ENCODE assay signal across 8 mouse cellular contexts in the genomic region with DNA sequence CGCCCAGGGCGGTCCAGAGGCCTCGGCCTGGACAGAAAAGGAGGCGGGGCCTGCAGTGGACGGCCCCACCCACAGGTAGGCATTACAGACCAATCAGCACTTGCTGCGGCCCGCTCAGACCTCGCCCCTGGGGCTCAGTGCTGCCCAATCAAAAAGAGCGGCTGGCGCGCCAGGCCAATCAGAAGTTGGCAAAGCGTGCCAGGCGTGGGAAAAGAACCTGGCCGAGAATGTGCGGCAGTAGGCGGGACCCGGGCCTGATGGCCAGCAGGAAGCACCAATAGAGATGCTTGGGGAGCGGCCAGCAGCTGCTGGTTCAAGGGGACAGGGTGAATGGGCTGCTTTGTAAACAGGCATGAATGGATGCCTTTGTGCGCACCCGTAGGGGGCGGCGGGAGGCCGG. TPM values are rescaled to one million over a fixed set of nuclear protein-coding genes. Genes with fewer than 3 reads are reported as not detected.
DNase-seq lines count a peak whose midpoint lies in the region; ATAC-seq and TF ChIP-seq lines count a peak whose summit lies in the region.

A gene (minus strand): TSS at position 41 of the 400 bp plus-strand sequence.

- WGBS in thymus, adult 2 months: 8% methylated on average over 23 of the region's 23 CpGs
- WGBS in forebrain, embryonic 10.5 days: under 1% methylated on average over 23 of the region's 23 CpGs
- 2% methylated on average over 23 of the region's 23 CpGs for WGBS in heart, embryonic 13.5 days
- WGBS in kidney, embryonic 16.5 days: 0% methylated on average over 23 of the region's 23 CpGs
- WGBS in limb, embryonic 14.5 days: 2% methylated on average over 20 of the region's 23 CpGs
- 0% methylated on average over 21 of the region's 23 CpGs for WGBS in midbrain, embryonic 15.5 days
- WGBS in stomach, embryonic 14.5 days: 2% methylated on average over 23 of the region's 23 CpGs

- H3K27ac ChIP-seq in thymus, adult 2 months (ENCODE audit: control insufficient read depth, insufficient read depth, low read length): no peak within 1 kb of the TSS
- H3K27ac ChIP-seq in forebrain, embryonic 10.5 days: peak within 1 kb of the TSS; percentile 74
- no peak within 1 kb of the TSS for H3K27ac ChIP-seq in heart, embryonic 13.5 days (replicated peaks)
- H3K27ac ChIP-seq in kidney, embryonic 16.5 days (ENCODE audit: low read length): no peak within 1 kb of the TSS
- no peak within 1 kb of the TSS for H3K27ac ChIP-seq in limb, embryonic 14.5 days (replicated peaks; ENCODE audit: low read depth, low read length)
- H3K27ac ChIP-seq in midbrain, embryonic 15.5 days: no peak within 1 kb of the TSS
- H3K27ac ChIP-seq in stomach, embryonic 14.5 days (ENCODE audit: low read length): peak within 1 kb of the TSS; percentile 12; the same call in 1 of the 2 replicates

- TF ChIP-seq POLR2A in thymus, adult 2 months (IDR thresholded peaks at IDR 0.05; ENCODE audit: control insufficient read depth, extremely low read depth, insufficient read depth, low read length, poor library complexity): no peak
- TF ChIP-seq POLR2A in limb, embryonic 14.5 days (IDR thresholded peaks at IDR 0.05; ENCODE audit: borderline replicate concordance, extremely low read depth, insufficient read depth, insufficient read length): no peak

- peak; percentile 7 for DNase-seq in thymus, adult 2 months
- no peak for DNase-seq in thymus, postnatal 0 days (ENCODE audit: low spot score)
- peak; percentile 93 for DNase-seq in forebrain, embryonic 10.5 days (ENCODE audit: extremely low spot score, low spot score)
- peak; percentile 82 for DNase-seq in limb, embryonic 14.5 days (ENCODE audit: low spot score)

- peak within 1 kb of the TSS; percentile 69 for H3K4me2 ChIP-seq in heart, embryonic 13.5 days
- H3K4me2 ChIP-seq in kidney, embryonic 16.5 days (replicated peaks; ENCODE audit: low read depth, low read length): peak within 1 kb of the TSS; percentile 58
- peak within 1 kb of the TSS; percentile 28; the same call in 1 of the 2 replicates for H3K4me2 ChIP-seq in limb, embryonic 14.5 days (replicated peaks; ENCODE audit: low read depth, low read length, severe bottlenecking)
- peak within 1 kb of the TSS; percentile 70 for H3K4me2 ChIP-seq in midbrain, embryonic 15.5 days
- H3K4me2 ChIP-seq in stomach, embryonic 14.5 days (replicated peaks; ENCODE audit: low read depth, low read length): peak within 1 kb of the TSS; percentile 19

- ATAC-seq in heart, embryonic 13.5 days (ENCODE audit: extremely low read depth, insufficient number of reproducible peaks, low FRiP score, low TSS enrichment): peak; percentile 78; the same call in 1 of the 2 replicates
- ATAC-seq in kidney, embryonic 16.5 days (ENCODE audit: low FRiP score, low TSS enrichment): peak; percentile 97
- peak; percentile 87 for ATAC-seq in limb, embryonic 14.5 days (ENCODE audit: low FRiP score, low read depth)
- ATAC-seq in midbrain, embryonic 15.5 days (replicated peaks): peak; percentile 97
- peak; percentile 94 for ATAC-seq in stomach, embryonic 14.5 days (ENCODE audit: insufficient number of reproducible peaks, insufficient read depth, low FRiP score, low read depth)

- H3K4me3 ChIP-seq in thymus, adult 2 months (ENCODE audit: control insufficient read depth, insufficient read depth, low read length): no peak within 1 kb of the TSS
- H3K4me3 ChIP-seq in forebrain, embryonic 10.5 days: peak within 1 kb of the TSS; percentile 48
- H3K4me3 ChIP-seq in heart, embryonic 13.5 days: peak within 1 kb of the TSS; percentile 43
- H3K4me3 ChIP-seq in kidney, embryonic 16.5 days (ENCODE audit: low read length): peak within 1 kb of the TSS; percentile 39
- peak within 1 kb of the TSS; percentile 24 for H3K4me3 ChIP-seq in limb, embryonic 14.5 days (replicated peaks; ENCODE audit: low read length)
- peak within 1 kb of the TSS; percentile 36 for H3K4me3 ChIP-seq in midbrain, embryonic 15.5 days
- H3K4me3 ChIP-seq in stomach, embryonic 14.5 days (ENCODE audit: low read depth, low read length): 0 out of 2 replicates have a peak within 1 kb of the TSS, but pooled peaks have one; percentile 5

- H3K36me3 ChIP-seq in thymus, adult 2 months (ENCODE audit: control insufficient read depth, insufficient read depth, low read length): no peaks in the 10 kb centered on the region
- no peaks in the 10 kb centered on the region for H3K36me3 ChIP-seq in forebrain, embryonic 10.5 days (replicated peaks)
- H3K36me3 ChIP-seq in heart, embryonic 13.5 days: no peaks in the 10 kb centered on the region
- no peaks in the 10 kb centered on the region for H3K36me3 ChIP-seq in kidney, embryonic 16.5 days (ENCODE audit: insufficient read depth, low read length)
- H3K36me3 ChIP-seq in limb, embryonic 14.5 days (ENCODE audit: control insufficient read depth, insufficient read depth, low read length): no peaks in the 10 kb centered on the region
- no peaks in the 10 kb centered on the region for H3K36me3 ChIP-seq in midbrain, embryonic 15.5 days (replicated peaks)
- no peaks in the 10 kb centered on the region for H3K36me3 ChIP-seq in stomach, embryonic 14.5 days (ENCODE audit: control insufficient read depth, insufficient read depth, low read length)

- peaks cover 5% of the 10 kb centered on the region; the same call in 1 of the 2 replicates for H3K9me3 ChIP-seq in forebrain, embryonic 10.5 days
- H3K9me3 ChIP-seq in heart, embryonic 13.5 days: peaks cover 4% of the 10 kb centered on the region
- peaks cover 9% of the 10 kb centered on the region; the same call in 1 of the 2 replicates for H3K9me3 ChIP-seq in kidney, embryonic 16.5 days (ENCODE audit: low read length)
- no peaks in the 10 kb centered on the region for H3K9me3 ChIP-seq in limb, embryonic 14.5 days (ENCODE audit: control insufficient read depth, low read length)
- H3K9me3 ChIP-seq in midbrain, embryonic 15.5 days: no peaks in the 10 kb centered on the region
- no peaks in the 10 kb centered on the region for H3K9me3 ChIP-seq in stomach, embryonic 14.5 days (ENCODE audit: control insufficient read depth, low read depth, low read length)

- peak within 1 kb of the TSS; percentile 68 for H3K9ac ChIP-seq in heart, embryonic 13.5 days
- H3K9ac ChIP-seq in kidney, embryonic 16.5 days (replicated peaks; ENCODE audit: low read length): peak within 1 kb of the TSS; percentile 37
- no peak within 1 kb of the TSS for H3K9ac ChIP-seq in limb, embryonic 14.5 days (ENCODE audit: low read depth, low read length, severe bottlenecking)
- H3K9ac ChIP-seq in midbrain, embryonic 15.5 days: no peak within 1 kb of the TSS
- H3K9ac ChIP-seq in stomach, embryonic 14.5 days (replicated peaks; ENCODE audit: low read depth, low read length): no peak within 1 kb of the TSS

- H3K4me1 ChIP-seq in thymus, adult 2 months (replicated peaks; ENCODE audit: control insufficient read depth, insufficient read depth, low read length): no peaks in the 10 kb centered on the region
- peaks cover 27% of the 10 kb centered on the region for H3K4me1 ChIP-seq in forebrain, embryonic 10.5 days
- peaks cover 10% of the 10 kb centered on the region for H3K4me1 ChIP-seq in heart, embryonic 13.5 days
- H3K4me1 ChIP-seq in kidney, embryonic 16.5 days (ENCODE audit: insufficient read depth, low read length): peaks cover 7% of the 10 kb centered on the region; the same call in 1 of the 2 replicates
- peaks cover 8% of the 10 kb centered on the region; the same call in 1 of the 2 replicates for H3K4me1 ChIP-seq in limb, embryonic 14.5 days (ENCODE audit: control insufficient read depth, insufficient read depth, low read length)
- H3K4me1 ChIP-seq in midbrain, embryonic 15.5 days: peaks cover 11% of the 10 kb centered on the region
- no peaks in the 10 kb centered on the region; the same call in 1 of the 2 replicates for H3K4me1 ChIP-seq in stomach, embryonic 14.5 days (ENCODE audit: control insufficient read depth, insufficient read depth, low read length)

- H3K27me3 ChIP-seq in thymus, adult 2 months (ENCODE audit: control insufficient read depth, insufficient read depth, low read length): no peaks in the 10 kb centered on the region; the same call in 1 of the 2 replicates
- H3K27me3 ChIP-seq in forebrain, embryonic 10.5 days (ENCODE audit: poor library complexity, severe bottlenecking): peaks cover 59% of the 10 kb centered on the region
- peaks cover 56% of the 10 kb centered on the region for H3K27me3 ChIP-seq in heart, embryonic 13.5 days (replicated peaks)
- peaks cover 14% of the 10 kb centered on the region; the same call in 1 of the 2 replicates for H3K27me3 ChIP-seq in kidney, embryonic 16.5 days (ENCODE audit: insufficient read depth, low read length)
- H3K27me3 ChIP-seq in limb, embryonic 14.5 days (ENCODE audit: control insufficient read depth, insufficient read depth, low read length): peaks cover 19% of the 10 kb centered on the region
- peaks cover 17% of the 10 kb centered on the region for H3K27me3 ChIP-seq in midbrain, embryonic 15.5 days (replicated peaks)
- no peaks in the 10 kb centered on the region for H3K27me3 ChIP-seq in stomach, embryonic 14.5 days (ENCODE audit: control insufficient read depth, insufficient read depth, low read length)

- no peak for TF ChIP-seq CTCF in thymus, adult 2 months (IDR thresholded peaks at IDR 0.05; ENCODE audit: borderline replicate concordance, control insufficient read depth, extremely low read depth, insufficient read depth, low read length, poor library complexity)

RNA-seq across cellular contexts. Expression of the gene that starts here (rescaled TPM):
- 1.9 and 3.7 TPM in 2 replicates for polyA plus RNA-seq in thymus, adult 2 months (2012; rRNA removed)
- polyA plus RNA-seq in thymus, postnatal 0 days (2015; fragmentation: Nextera tagmentation; extraction: Ambion mirVana): 0.66 and 1.0 TPM in 2 replicates
- polyA plus RNA-seq in forebrain, embryonic 10.5 days (2016; fragmentation: Nextera tagmentation; extraction: Ambion mirVana): 1.5 and 1.8 TPM in 2 replicates
- 0.59 and 0.99 TPM in 2 replicates for polyA plus RNA-seq in heart, embryonic 13.5 days (2015; fragmentation: Nextera tagmentation; extraction: Ambion mirVana)
- 1.7 and 2.0 TPM in 2 replicates for polyA plus RNA-seq in kidney, embryonic 16.5 days (2015; fragmentation: Nextera tagmentation; extraction: Ambion mirVana)
- 1.7 and 2.5 TPM in 2 replicates for polyA plus RNA-seq in limb, embryonic 14.5 days (2012; rRNA removed)
- polyA plus RNA-seq in limb, embryonic 14.5 days (2014; fragmentation: Nextera tagmentation; extraction: Ambion mirVana): 3.7 and 4.8 TPM in 2 replicates
- polyA plus RNA-seq in midbrain, embryonic 15.5 days (2015; fragmentation: Nextera tagmentation; extraction: Ambion mirVana): 2.3 and 2.9 TPM in 2 replicates
- polyA plus RNA-seq in stomach, embryonic 14.5 days (2014; fragmentation: Nextera tagmentation; extraction: Ambion mirVana): 14.0 and 15.8 TPM in 2 replicates

Comparison
In these comparisons a context has a peak if more than half of its experiments do, and no peak if none do; other contexts are left out.
1. Peak in ATAC-seq, H3K4me3 ChIP-seq, H3K9ac ChIP-seq and H3K4me2 ChIP-seq in heart, embryonic 13.5 days; RNA of the gene not detected or under 1 TPM.
2. H3K27ac ChIP-seq: peak in forebrain, embryonic 10.5 days (single experiment) and stomach, embryonic 14.5 days (single experiment); none in thymus, adult 2 months (single experiment), heart, embryonic 13.5 days (single experiment), kidney, embryonic 16.5 days (single experiment), limb, embryonic 14.5 days (single experiment) and midbrain, embryonic 15.5 days (single experiment).
3. H3K4me2 ChIP-seq: peak in every context shown above with its lines; median percentile 70 in midbrain, embryonic 15.5 days; 69 in heart, embryonic 13.5 days; 58 in kidney, embryonic 16.5 days; 28 in limb, embryonic 14.5 days; 19 in stomach, embryonic 14.5 days.
4. Peak in every context shown above with its lines, with median percentiles within 50 percentile points of each other: ATAC-seq.